Mouse (Mus musculus): ENCODE results near the gene Gm34653. TPM values are rescaled to one million over a fixed set of nuclear protein-coding genes. Genes with fewer than 3 reads are reported as not detected.

Gene Gm34653
- polyA plus RNA-seq, 1 experiment from 2014 or later: 0.06 TPM

- H3K4me2 ChIP-seq (ENCODE audit: low read depth, low read length): peak within 1 kb of the TSS; percentile 61
- H3K4me1 ChIP-seq (ENCODE audit: insufficient read depth): peaks cover 11% of the 10 kb centered on the region
- H3K36me3 ChIP-seq (replicated peaks; ENCODE audit: insufficient read depth, low read length): no peaks in the 10 kb centered on the region
- WGBS (ENCODE audit: insufficient replicate concordance): 22% methylated on average over 14 of the region's 14 CpGs
- peak within 1 kb of the TSS; percentile 31 for H3K27ac ChIP-seq (ENCODE audit: low read depth)
- H3K27me3 ChIP-seq (ENCODE audit: insufficient read depth, low read length): no peaks in the 10 kb centered on the region
- TF ChIP-seq EP300 (IDR thresholded peaks at IDR 0.05; ENCODE audit: low read depth) (no peak), CTCF (IDR thresholded peaks at IDR 0.05; ENCODE audit: low read depth) (no peak)
- H3K9me3 ChIP-seq (ENCODE audit: low read length): no peaks in the 10 kb centered on the region
- ATAC-seq (no peak), DNase-seq (peak; percentile 52)
- H3K9ac ChIP-seq (replicated peaks): peak within 1 kb of the TSS; percentile 39; the same call in 1 of the 2 replicates
- H3K4me3 ChIP-seq (ENCODE audit: low read depth, low read length): peak within 1 kb of the TSS; percentile 30
Measured at GRCm38 (mm10) chr2:34874271-34874670, 41.5 kb downstream of the Gm34653 start, which contains the start of gene Cutal. Gene Cutal, plus strand, starts transcription at chr2:34874396.

- Histone ChIP-seq H3K4me1 (ENCODE audit: insufficient read depth) (peaks cover 8% of the 10 kb centered on the region), H3K27ac (ENCODE audit: low read depth) (peak within 1 kb of the TSS; percentile 31), H3K4me3 (ENCODE audit: low read depth, low read length) (peak within 1 kb of the TSS; percentile 30), H3K4me2 (ENCODE audit: low read depth, low read length) (peak within 1 kb of the TSS; percentile 61), H3K9me3 (ENCODE audit: low read length) (no peaks in the 10 kb centered on the region), H3K27me3 (ENCODE audit: insufficient read depth, low read length) (no peaks in the 10 kb centered on the region), H3K9ac (replicated peaks) (peak within 1 kb of the TSS; percentile 39; the same call in 1 of the 2 replicates), H3K36me3 (replicated peaks; ENCODE audit: insufficient read depth, low read length) (no peaks in the 10 kb centered on the region)
- TF ChIP-seq EP300 (IDR thresholded peaks at IDR 0.05; ENCODE audit: low read depth) (no peak), CTCF (IDR thresholded peaks at IDR 0.05; ENCODE audit: low read depth) (no peak)
- ATAC-seq: no peak
- WGBS (ENCODE audit: insufficient replicate concordance): 24% methylated on average over 8 of the region's 8 CpGs
- DNase-seq: no peak
Measured at GRCm38 (mm10) chr2:34874816-34875345, 42.1 kb downstream of the Gm34653 start, which contains the start of gene Psmd5. Gene Psmd5, minus strand, starts transcription at chr2:34874968.

- Histone ChIP-seq H3K9ac (replicated peaks) (no peak overlapping the region), H3K36me3 (replicated peaks; ENCODE audit: insufficient read depth, low read length) (0 out of 2 replicates have a peak, but pooled peaks cover 1% of the 10 kb centered on the region), H3K9me3 (ENCODE audit: low read length) (no peaks in the 10 kb centered on the region), H3K4me3 (ENCODE audit: low read depth, low read length) (no peak overlapping the region), H3K4me2 (ENCODE audit: low read depth, low read length) (no peak overlapping the region), H3K4me1 (ENCODE audit: insufficient read depth) (0 out of 2 replicates have a peak, but pooled peaks cover 2% of the 10 kb centered on the region), H3K27me3 (ENCODE audit: insufficient read depth, low read length) (no peaks in the 10 kb centered on the region), H3K27ac (ENCODE audit: low read depth) (no peak overlapping the region)
- 83% methylated on average over 10 of the region's 10 CpGs for WGBS (ENCODE audit: insufficient replicate concordance)
- ATAC-seq (no peak), DNase-seq (no peak)
- TF ChIP-seq CTCF (IDR thresholded peaks at IDR 0.05; ENCODE audit: low read depth) (no peak), EP300 (IDR thresholded peaks at IDR 0.05; ENCODE audit: low read depth) (no peak)
Measured at GRCm38 (mm10) chr2:34880054-34880453, 47.2 kb downstream of the Gm34653 start.

GRCm38 (mm10) chr2:34882757-34883156, 50.0 kb downstream of the Gm34653 start:
- Histone ChIP-seq H3K27ac (ENCODE audit: low read depth) (no peak overlapping the region), H3K9me3 (ENCODE audit: low read length) (no peaks in the 10 kb centered on the region)
- ATAC-seq: peak; percentile 52

GRCm38 (mm10) chr2:34883190-34883589, 50.4 kb downstream of the Gm34653 start:
- Histone ChIP-seq H3K4me2 (ENCODE audit: low read depth, low read length) (no peak overlapping the region), H3K27me3 (ENCODE audit: insufficient read depth, low read length) (no peaks in the 10 kb centered on the region), H3K4me1 (ENCODE audit: insufficient read depth) (0 out of 2 replicates have a peak, but pooled peaks cover 2% of the 10 kb centered on the region), H3K9me3 (ENCODE audit: low read length) (no peaks in the 10 kb centered on the region), H3K9ac (replicated peaks) (no peak overlapping the region), H3K27ac (ENCODE audit: low read depth) (peak overlapping the region; percentile 72), H3K36me3 (replicated peaks; ENCODE audit: insufficient read depth, low read length) (0 out of 2 replicates have a peak, but pooled peaks cover 2% of the 10 kb centered on the region), H3K4me3 (ENCODE audit: low read depth, low read length) (no peak overlapping the region)
- TF ChIP-seq CTCF (IDR thresholded peaks at IDR 0.05; ENCODE audit: low read depth) (no peak), EP300 (IDR thresholded peaks at IDR 0.05; ENCODE audit: low read depth) (no peak)
- DNase-seq (peak; percentile 42), ATAC-seq (peak; percentile 92)
- WGBS (ENCODE audit: insufficient replicate concordance): 40% methylated on average over 5 of the region's 5 CpGs

More at GRCm38 (mm10) chr2:34882757-34883156, 50.0 kb downstream of the Gm34653 start:
- DNase-seq: no peak
- TF ChIP-seq CTCF (IDR thresholded peaks at IDR 0.05; ENCODE audit: low read depth) (no peak), EP300 (IDR thresholded peaks at IDR 0.05; ENCODE audit: low read depth) (no peak)
- Histone ChIP-seq H3K4me1 (ENCODE audit: insufficient read depth) (0 out of 2 replicates have a peak, but pooled peaks cover 2% of the 10 kb centered on the region), H3K27me3 (ENCODE audit: insufficient read depth, low read length) (no peaks in the 10 kb centered on the region), H3K4me2 (ENCODE audit: low read depth, low read length) (no peak overlapping the region), H3K9ac (replicated peaks) (no peak overlapping the region), H3K4me3 (ENCODE audit: low read depth, low read length) (no peak overlapping the region), H3K36me3 (replicated peaks; ENCODE audit: insufficient read depth, low read length) (0 out of 2 replicates have a peak, but pooled peaks cover 2% of the 10 kb centered on the region)
- WGBS (ENCODE audit: insufficient replicate concordance): 71% methylated on average over 2 of the region's 2 CpGs

GRCm38 (mm10) chr2:34884186-34884585, 51.4 kb downstream of the Gm34653 start:
- DNase-seq: no peak
- no peaks in the 10 kb centered on the region for H3K27me3 ChIP-seq (ENCODE audit: insufficient read depth, low read length)

More at GRCm38 (mm10) chr2:34884186-34884585, 51.4 kb downstream of the Gm34653 start:
- WGBS (ENCODE audit: insufficient replicate concordance): 74% methylated on average over 2 of the region's 2 CpGs
- Histone ChIP-seq H3K9me3 (ENCODE audit: low read length) (no peaks in the 10 kb centered on the region), H3K4me3 (ENCODE audit: low read depth, low read length) (no peak overlapping the region), H3K4me1 (ENCODE audit: insufficient read depth) (0 out of 2 replicates have a peak, but pooled peaks cover 2% of the 10 kb centered on the region), H3K4me2 (ENCODE audit: low read depth, low read length) (no peak overlapping the region), H3K9ac (replicated peaks) (no peak overlapping the region), H3K36me3 (replicated peaks; ENCODE audit: insufficient read depth, low read length) (0 out of 2 replicates have a peak, but pooled peaks cover 2% of the 10 kb centered on the region), H3K27ac (ENCODE audit: low read depth) (no peak overlapping the region)
- no peak for TF ChIP-seq EP300 (IDR thresholded peaks at IDR 0.05; ENCODE audit: low read depth)
- no peak for TF ChIP-seq CTCF (IDR thresholded peaks at IDR 0.05; ENCODE audit: low read depth)
- ATAC-seq: no peak

Other genes starting within 250 kb of the Gm34653 start
- 37.1 and 39.0 TPM in 2 replicates for gene Gapvd1, start 77.8 kb upstream of the Gm34653 start, polyA plus RNA-seq (2015; fragmentation: Nextera tagmentation; extraction: Ambion mirVana)
- 384 and 424 TPM in 2 replicates for gene Hspa5, start 61.0 kb upstream of the Gm34653 start, polyA plus RNA-seq (2015; fragmentation: Nextera tagmentation; extraction: Ambion mirVana)
- gene Rabepk, start 33.1 kb upstream of the Gm34653 start, polyA plus RNA-seq (2015; fragmentation: Nextera tagmentation; extraction: Ambion mirVana): 17.0 and 20.4 TPM in 2 replicates
- 36.1 and 38.3 TPM in 2 replicates for gene Fbxw2, start 6.7 kb upstream of the Gm34653 start, polyA plus RNA-seq (2015; fragmentation: Nextera tagmentation; extraction: Ambion mirVana)
- gene Cutal, start 41.4 kb downstream of the Gm34653 start, polyA plus RNA-seq (2015; fragmentation: Nextera tagmentation; extraction: Ambion mirVana): 7.2 and 8.5 TPM in 2 replicates
- gene Psmd5, start 42.0 kb downstream of the Gm34653 start, polyA plus RNA-seq (2015; fragmentation: Nextera tagmentation; extraction: Ambion mirVana): 36.0 and 37.3 TPM in 2 replicates
- gene Phf19, start 81.0 kb downstream of the Gm34653 start, polyA plus RNA-seq (2015; fragmentation: Nextera tagmentation; extraction: Ambion mirVana): 1.1 and 1.3 TPM in 2 replicates
- gene Traf1, start 128.8 kb downstream of the Gm34653 start, polyA plus RNA-seq (2015; fragmentation: Nextera tagmentation; extraction: Ambion mirVana): 0.34 and 0.43 TPM in 2 replicates
- 81.0 and 82.7 TPM in 2 replicates for gene Hc, start 228.4 kb downstream of the Gm34653 start, polyA plus RNA-seq (2015; fragmentation: Nextera tagmentation; extraction: Ambion mirVana)

All from liver, postnatal 0 days (tissue).